Mouse (Mus musculus): Measurements from ENCODE around the gene Fgf4. TPM values are rescaled to one million over a fixed set of nuclear protein-coding genes. Genes with fewer than 3 reads are reported as not detected.

The Fgf4 gene
- not detected in 2 replicates for polyA plus RNA-seq (2012; ENCODE audit: low replicate concordance)

GRCm38 (mm10) chr7:144847067-144847466 lies at the start of gene Fgf4:
Gene Fgf4, plus strand, starts transcription at chr7:144847367.

DNA sequence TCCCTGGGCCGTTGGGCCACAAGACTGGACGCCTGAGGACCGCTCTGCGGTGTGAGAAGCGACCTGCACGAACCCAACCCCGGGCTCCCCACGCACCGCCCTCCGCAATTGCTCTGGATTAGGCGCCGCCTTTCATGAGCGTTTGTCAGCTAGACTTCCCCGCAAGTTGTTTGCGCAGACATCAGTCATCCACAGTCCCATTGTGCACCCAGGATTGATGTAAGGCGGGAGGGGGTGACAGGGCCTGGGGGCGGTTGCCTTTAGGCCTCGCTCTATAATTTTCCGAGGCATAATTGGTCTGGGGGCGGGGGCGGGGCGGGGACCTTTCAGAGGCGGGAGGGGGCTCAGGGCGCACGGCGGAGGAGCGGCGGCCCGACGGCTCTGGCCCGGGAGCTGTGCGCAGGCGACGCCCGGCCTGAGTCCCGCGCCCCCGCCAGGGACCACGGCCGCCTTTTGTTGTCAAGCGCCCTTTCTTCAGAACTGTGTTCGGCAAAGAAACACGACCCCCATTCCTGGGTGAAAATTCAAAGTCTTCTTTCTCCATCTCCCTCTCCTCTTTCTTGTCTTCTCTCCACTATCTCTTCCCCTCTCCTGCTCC lies 9.2 kb upstream of the Fgf4 start, which contains the start of gene Fgf3:
TSS of gene Fgf3 (plus strand) at position 193 of the 598 bp plus-strand sequence.

DNA sequence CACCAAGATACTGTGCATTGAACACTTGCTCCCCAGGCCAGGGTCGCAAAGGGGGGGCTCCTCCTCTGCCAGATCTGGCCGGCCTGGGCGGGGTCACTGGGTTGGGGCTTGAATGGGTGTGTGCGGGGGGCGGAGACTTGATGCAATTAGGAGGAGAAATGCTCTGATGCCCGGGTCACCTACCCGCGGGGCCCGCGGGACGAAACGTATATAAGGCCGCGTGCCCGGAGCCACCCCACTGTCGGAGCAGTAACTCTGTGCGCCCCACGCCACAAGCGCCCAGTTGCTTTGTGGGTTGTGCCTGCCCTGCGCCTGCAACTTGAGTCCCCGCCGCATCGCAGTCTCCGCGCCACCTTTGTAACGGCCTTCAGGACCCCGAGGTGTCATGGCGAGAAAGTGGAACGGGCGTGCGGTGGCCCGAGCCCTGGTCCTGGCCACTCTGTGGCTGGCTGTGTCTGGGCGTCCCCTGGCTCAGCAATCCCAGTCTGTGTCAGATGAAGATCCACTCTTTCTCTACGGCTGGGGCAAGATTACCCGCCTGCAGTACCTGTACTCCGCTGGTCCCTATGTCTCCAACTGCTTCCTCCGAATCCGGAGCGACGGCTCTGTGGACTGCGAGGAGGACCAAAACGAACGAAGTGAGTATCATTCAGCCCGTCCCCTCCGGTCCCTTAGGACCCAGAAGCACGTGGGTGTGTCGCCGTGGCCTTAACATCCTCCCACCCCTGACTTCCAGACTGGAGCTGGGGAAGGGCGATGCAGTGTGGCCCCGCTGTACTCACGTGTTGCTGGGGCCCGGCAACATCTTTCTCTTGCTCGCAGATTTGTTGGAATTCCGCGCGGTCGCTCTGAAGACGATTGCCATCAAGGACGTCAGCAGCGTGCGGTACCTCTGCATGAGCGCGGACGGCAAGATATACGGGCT lies 49.4 kb downstream of the Fgf4 start, which contains the start of gene Fgf15:
TSS of gene Fgf15 (plus strand) at position 238 of the 925 bp plus-strand sequence.

Other genes with a start within 250 kb of the Fgf4 start
- gene Ano1, start 95.4 kb upstream of the Fgf4 start, polyA plus RNA-seq (2012; ENCODE audit: low replicate concordance): 4.5 and 8.2 TPM in 2 replicates
- gene Fgf3, start 9.3 kb upstream of the Fgf4 start, polyA plus RNA-seq (2012; ENCODE audit: low replicate concordance): 0.10 and 0.16 TPM in 2 replicates
- 0.10 TPM in 1 of 2 replicates, not detected in the other for gene Fgf15, start 49.2 kb downstream of the Fgf4 start, polyA plus RNA-seq (2012; ENCODE audit: low replicate concordance)
- 5.4 and 6.9 TPM in 2 replicates for gene LTO1, start 67.7 kb downstream of the Fgf4 start, polyA plus RNA-seq (2012; ENCODE audit: low replicate concordance)
- 3.8 and 4.8 TPM in 2 replicates for gene Ccnd1, start 92.6 kb downstream of the Fgf4 start, polyA plus RNA-seq (2012; ENCODE audit: low replicate concordance)